Mouse (Mus musculus) left cerebral cortex, adult 11 months (tissue): ENCODE measurements around the gene Dnajb11.

ENCODE experiments used
- DNase-seq: peaks from one replicate; pipeline ENCODE4 v3.0.0; 2022; ENCODE audit warnings: low spot score

The Dnajb11 gene

GRCm38 (mm10) chr16:22857431-22858113 lies at the start of gene Dnajb11, which contains the start of gene Tbccd1:
Gene Dnajb11, plus strand, starts transcription at chr16:22857845.
Gene Tbccd1, minus strand, starts transcription at chr16:22857669.
- peak; percentile 99 for DNase-seq

DNA sequence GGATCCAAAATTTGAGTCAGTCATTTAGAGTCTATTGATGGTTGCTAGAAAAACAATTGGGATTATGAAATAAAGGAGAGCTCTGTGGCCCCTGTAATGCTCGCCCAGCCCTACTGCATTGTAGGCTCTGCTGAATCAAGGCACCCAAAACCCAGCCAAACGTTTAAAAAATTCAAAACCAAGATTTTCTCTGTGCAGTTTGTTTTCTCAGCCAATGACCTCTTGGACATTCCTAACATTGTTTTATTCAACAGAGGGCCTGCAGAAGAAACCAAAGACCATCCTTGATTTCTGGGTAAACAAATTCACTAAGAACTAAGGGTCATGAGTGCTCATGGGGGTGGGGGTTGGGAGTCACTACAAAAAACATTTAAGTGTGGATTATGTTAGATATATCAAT lies 46.2 kb upstream of the Dnajb11 start, which contains the start of gene Crygs:
Gene Crygs, minus strand, starts transcription at position 101 of the 400 bp plus-strand sequence.
- DNase-seq: no peak

GRCm38 (mm10) chr16:22820731-22821130 lies 36.9 kb upstream of the Dnajb11 start:
- DNase-seq: peak; percentile 26

GRCm38 (mm10) chr16:22832932-22833525 lies 24.6 kb upstream of the Dnajb11 start:
- DNase-seq: no peak

DNA sequence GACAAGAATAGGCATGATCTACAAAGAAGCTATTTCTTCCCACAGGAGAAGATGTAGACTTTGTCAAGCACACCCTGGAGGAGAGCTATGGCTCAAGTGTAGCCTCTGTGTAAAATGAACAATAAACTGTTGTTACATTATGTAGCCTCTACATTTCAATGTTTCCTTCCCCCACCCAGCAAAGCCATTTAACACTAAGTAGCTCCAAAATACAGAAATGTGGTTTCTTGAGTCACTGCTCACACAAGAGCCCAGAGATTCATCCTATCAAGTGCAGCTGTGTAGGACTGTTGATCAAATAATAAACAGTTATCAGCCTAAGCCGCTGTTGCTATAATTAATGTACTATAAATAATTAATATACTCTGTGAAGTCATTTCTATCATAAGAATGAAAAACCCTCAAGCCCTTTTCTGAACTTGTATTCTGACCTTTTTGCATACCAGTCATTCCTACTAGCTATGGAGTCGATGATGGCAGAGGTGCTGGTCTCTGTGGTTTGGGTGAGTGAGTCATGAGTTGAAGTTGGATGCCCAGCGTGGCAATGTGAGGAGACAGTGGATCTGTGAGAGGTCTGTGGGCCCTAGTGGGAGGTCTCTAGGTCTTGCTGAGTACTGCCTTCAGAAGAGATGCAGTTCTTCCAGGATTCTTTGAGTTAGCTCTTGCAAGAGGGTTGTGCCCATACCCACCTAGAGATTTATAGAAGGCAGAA lies 18.3 kb upstream of the Dnajb11 start:
- DNase-seq: no peak

GRCm38 (mm10) chr16:22842871-22843270 lies 14.8 kb upstream of the Dnajb11 start:
- no peak for DNase-seq

- DNase-seq: peak; percentile 63
Measured at GRCm38 (mm10) chr16:22844061-22844801, 13.4 kb upstream of the Dnajb11 start.

DNA sequence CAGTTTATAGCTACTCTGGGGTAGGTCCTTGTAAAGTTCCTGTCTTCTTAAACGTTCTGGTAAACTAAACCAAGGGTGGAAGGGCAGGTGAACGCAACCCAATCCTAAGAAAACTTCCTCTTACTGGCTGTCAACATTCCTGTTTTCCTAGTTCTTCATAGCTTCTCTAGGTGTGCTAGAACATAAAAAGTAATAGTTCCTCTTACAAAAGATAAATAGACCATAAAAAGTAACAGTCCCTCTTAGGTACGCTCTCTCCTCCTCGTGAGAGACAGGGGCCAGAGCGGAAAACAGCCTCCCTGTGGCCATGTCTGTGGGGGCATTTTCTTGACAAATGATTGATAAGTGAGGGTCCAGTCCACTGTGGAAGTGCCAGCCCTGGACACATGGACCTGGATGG lies 12.8 kb upstream of the Dnajb11 start:
- DNase-seq: no peak

- DNase-seq: no peak
Measured at GRCm38 (mm10) chr16:22845481-22845880, 12.2 kb upstream of the Dnajb11 start.

- DNase-seq: no peak
Measured at GRCm38 (mm10) chr16:22847686-22848085, 10.0 kb upstream of the Dnajb11 start.

GRCm38 (mm10) chr16:22848331-22848730 lies 9.3 kb upstream of the Dnajb11 start:
- no peak for DNase-seq

DNA sequence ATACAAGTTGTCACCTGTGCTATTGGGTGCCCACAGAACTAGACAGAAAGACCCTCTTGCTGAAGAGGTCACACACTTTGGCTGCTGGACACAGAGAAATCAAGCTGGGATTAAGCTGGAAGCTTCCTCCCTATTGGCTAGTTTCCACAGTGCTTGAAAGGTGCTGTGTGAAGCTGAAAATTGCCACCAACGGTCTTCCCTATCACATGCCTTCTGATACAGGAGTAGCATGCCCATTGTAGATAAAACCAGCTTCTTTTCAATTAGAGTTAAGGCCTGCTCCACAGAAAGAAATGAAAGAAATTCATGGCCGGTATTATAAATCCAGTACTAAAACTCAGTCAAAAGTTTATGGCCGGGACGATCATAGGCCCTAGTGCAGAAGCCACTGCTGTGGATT lies 4.9 kb upstream of the Dnajb11 start:
- DNase-seq: no peak

DNA sequence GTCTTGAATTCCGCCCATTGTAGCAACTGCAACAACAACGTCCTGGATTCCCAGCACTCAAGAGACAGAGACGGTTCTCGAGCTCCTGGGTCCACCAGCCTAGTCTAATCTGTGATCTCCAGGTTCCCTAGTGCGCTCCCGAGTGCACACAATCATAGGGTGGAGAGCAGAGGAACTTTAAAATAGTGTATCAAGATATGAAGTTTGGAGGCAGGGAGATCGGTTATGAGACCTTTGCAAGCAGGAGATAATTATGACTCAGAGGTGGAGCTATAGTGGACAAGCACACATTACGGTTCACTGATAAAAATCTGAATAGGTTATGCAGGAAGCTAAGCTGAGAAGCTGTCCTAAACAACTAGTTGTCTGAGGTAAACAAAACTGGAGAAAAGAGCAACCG lies 872 bp upstream of the Dnajb11 start:
- DNase-seq: no peak

- no peak for DNase-seq
Measured at GRCm38 (mm10) chr16:22872397-22872796, 14.8 kb downstream of the Dnajb11 start.

DNA sequence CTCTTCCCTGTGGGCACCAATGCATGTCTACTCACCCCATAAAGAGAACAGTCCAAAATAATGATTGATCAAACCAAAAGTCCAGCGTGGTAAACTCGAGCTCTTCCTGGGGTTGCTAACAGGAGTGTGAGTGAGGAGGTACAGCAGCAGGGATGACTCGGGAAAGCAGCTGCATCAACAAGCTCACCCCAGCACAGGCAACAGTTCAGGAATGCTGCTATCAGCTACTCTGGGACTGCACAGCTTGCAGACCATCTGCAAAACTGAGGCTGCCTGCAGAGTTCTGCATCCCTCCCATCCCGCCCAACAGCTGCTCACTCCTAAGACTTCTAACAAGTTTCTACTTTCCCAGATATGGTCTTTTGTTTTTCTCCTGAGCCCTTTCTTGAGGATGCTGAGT lies 15.7 kb downstream of the Dnajb11 start:
- DNase-seq: no peak

DNA sequence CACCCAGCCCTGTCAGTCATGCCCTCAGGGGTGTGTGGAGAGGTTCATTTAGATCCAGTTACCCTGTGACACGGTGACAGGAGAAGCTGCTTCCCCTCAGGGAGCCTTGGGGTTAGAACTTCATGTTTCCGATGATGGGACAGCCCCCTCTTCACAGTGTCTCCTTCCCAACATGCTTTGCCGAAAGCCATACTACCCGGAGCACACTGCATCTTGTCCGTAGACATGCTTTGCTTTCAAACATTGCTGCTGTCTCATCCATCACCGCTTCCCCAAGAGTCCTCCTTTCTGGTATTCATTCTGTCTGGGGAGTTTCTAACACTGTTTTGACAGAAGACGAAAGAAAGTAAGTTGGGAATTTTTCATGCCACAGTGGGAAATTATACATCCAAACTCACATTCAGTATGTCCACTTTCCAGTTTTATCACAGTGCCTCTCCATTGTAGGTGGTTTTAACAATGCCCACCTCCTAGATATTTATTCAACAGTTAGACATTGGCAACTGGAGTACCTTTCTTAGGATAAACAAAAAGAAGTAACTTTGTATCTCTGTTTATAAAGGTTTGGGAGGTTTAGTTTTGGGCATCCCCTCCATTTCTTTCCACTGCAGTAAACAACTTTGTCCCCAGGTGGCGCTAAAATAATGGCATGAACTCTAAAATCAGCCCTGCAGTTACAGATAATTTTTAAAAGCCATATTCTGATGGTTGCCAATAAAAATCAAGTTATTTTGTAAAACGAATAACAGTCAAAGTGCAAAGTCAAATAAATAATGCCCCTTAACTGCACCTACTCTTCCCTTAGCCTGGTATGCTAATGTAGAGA lies 18.8 kb downstream of the Dnajb11 start:
- no peak for DNase-seq

- DNase-seq: no peak
Measured at GRCm38 (mm10) chr16:22877660-22878390, 20.2 kb downstream of the Dnajb11 start.

DNA sequence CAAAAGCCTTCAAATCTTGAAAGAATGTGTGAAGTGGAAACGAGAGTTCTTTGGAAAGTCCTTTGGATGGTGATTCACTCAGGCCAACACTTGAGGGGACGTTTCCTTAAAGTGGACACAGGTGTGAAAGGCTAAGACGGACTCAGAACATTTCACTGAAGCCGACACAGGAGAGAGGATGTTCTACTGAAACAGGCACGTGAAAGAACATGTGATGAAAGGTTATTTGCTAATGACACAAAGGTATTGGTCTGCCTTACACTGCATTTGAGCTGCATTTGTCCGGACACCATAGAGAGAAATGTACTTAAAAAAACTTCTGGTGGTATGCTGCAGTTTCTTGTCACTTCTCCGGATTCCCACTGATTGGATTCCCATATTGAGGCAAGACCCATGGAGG lies 21.1 kb downstream of the Dnajb11 start:
- DNase-seq: no peak

DNA sequence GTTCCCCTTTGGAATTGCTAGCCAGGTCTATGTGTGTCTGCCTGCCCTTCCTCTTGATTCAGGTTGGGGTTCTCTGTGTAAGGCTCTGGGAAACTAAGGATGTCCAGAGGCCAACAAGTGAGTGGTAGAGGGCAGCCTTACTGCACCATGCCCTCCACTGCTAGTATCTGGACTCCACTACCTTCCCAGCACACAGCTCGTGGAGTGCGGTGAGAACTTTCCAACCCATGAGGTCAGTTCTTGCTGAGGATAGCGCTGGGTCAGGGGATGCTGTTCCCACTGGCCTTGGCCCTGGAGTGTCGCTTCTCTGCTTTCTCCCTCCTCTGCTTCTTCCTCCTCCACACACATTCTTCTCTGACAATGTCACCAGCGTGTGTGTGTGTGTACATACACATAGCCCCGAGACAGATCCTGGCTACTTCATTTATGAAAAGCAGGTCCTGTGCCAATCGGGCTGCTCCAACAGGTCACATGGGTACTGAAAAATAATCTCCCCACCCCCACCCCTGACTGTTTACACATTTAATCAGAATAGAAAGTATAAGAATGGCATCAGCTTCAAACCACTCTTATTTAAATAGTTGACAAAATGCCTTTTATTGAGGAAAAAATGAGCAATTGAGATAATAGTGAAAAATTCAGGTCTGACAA lies 22.4 kb downstream of the Dnajb11 start:
- no peak for DNase-seq

DNA sequence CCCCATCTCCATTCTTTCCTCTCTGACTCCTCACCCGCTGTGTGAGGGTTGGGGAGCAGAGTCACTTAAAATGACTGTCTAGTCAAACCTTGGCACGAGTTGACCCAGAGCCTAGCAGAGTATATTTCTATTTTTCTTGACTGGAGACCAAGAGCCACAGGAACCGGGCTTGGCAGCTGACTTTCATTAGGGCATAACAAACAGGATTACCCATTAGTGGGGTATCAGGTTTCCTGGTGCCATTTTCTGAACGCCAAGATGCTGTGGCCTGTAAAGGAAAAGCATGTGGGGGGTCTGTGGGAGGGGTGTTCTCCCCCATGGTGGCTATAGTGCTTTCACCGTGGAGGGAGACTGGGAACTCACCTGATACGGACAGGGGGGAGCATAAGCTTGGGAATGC lies 23.3 kb downstream of the Dnajb11 start:
- DNase-seq: no peak
